Mouse (Mus musculus) megakaryocyte, embryonic 14.5 days (primary cell): ENCODE measurements at regions not wholly inside any gene's neighbourhood (a gene's known extent, or its start where the extent isn't known, plus 50 kb on each side); places are given as distances from the start of the nearest gene placed in this dataset.

ENCODE experiments used
- FLI1 ChIP-seq: IDR thresholded peaks from 2 replicates; pipeline ENCODE4 v1.6.1; 2012; ENCODE audit warnings: low read length, inconsistent platforms, mixed read lengths
- GATA1 ChIP-seq: IDR thresholded peaks from 3 replicates; pipeline ENCODE4 v1.6.1; 2012; ENCODE audit warnings: mixed read lengths, low read length, inconsistent platforms, borderline replicate concordance

DNA sequence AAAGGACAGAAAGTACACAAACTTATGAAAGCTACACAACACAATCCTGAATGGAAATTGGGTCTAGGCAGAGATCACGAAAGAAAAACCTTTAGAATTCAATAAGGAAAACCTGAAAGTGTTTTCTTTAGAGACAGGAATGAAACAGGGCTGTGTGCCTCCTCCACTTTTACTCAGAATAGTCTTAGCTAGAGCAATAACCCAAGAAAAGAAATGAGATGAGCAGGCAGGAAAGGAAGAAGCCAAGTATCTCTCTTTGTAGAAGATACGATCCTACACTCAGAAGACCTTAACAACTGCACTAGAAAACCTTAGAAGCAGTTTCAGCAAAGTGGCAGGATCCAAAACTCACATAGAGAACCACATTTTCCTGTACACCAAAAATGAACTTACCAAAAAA is 218.0 kb downstream of the Hace1 start:
- no peak for TF ChIP-seq GATA1
- TF ChIP-seq FLI1, result no peak
